Mouse (Mus musculus) C2C12 (cell line): ENCODE results near the gene Celf1.

Source experiments
- CEBPB ChIP-seq: IDR thresholded peaks from one replicate; pipeline ENCODE4 v1.6.1; 2011; ENCODE audit warnings: low read depth, mild to moderate bottlenecking, control low read depth, moderate library complexity
- CTCF ChIP-seq: IDR thresholded peaks from one replicate; pipeline ENCODE4 v1.5.1; 2011; ENCODE audit not compliant: control insufficient read depth, insufficient read depth, insufficient read length

GRCm38 (mm10) chr2:90932273-90932672, 7.9 kb upstream of the Celf1 start:
- TF ChIP-seq CTCF (no peak), CEBPB (no peak)
